ENCODE assay signal across 20 mouse cellular contexts in genomic region chr9:94805506-94805905, GRCm38 (mm10).
A peak's percentile ranks its signal among the peaks of the same experiment; 100 is the strongest.
DNase-seq lines count a peak whose midpoint lies in the region; ATAC-seq and TF ChIP-seq lines count a peak whose summit lies in the region.
"Had no signal": no experiment of that assay in that cellular context is flagged by ENCODE, and none has a peak within 500 bp of the region (broad histone marks: within the 10 kb centered on the region; RNA-seq: fewer than 3 reads in every experiment).

No protein-coding gene starts in this region.

- 69% methylated on average over 8 of the region's 8 CpGs for WGBS in forebrain, embryonic 15.5 days
- 72% methylated on average over 8 of the region's 8 CpGs for WGBS in forebrain, embryonic 13.5 days
- WGBS in kidney, adult 2 months, result 51% methylated on average over 8 of the region's 8 CpGs
- WGBS in midbrain, embryonic 13.5 days, result 61% methylated on average over 8 of the region's 8 CpGs
- WGBS in midbrain, embryonic 14.5 days, result 52% methylated on average over 8 of the region's 8 CpGs

- DNase-seq in kidney, adult 2 months, result peak; percentile 2
- no peak for DNase-seq in kidney, adult 11 months
- DNase-seq in midbrain, embryonic 14.5 days, result no peak
- DNase-seq in adipocyte (ENCODE audit: low spot score), result no peak
- DNase-seq: adrenal gland, adult 8-10 months; cerebellum, adult 8-10 months; gastrocnemius, postnatal 14 days; heart, postnatal 10 days; left cerebral cortex, postnatal 4 days had no signal

- TF ChIP-seq POLR2A in kidney, adult 2 months (IDR thresholded peaks at IDR 0.05; ENCODE audit: low read depth, low read length), result no peak

- no peaks in the 10 kb centered on the region for H3K4me1 ChIP-seq in forebrain, embryonic 15.5 days
- no peaks in the 10 kb centered on the region for H3K4me1 ChIP-seq in forebrain, embryonic 13.5 days
- H3K4me1 ChIP-seq in kidney, adult 2 months (ENCODE audit: control insufficient read depth, insufficient read depth, low read length), result no peaks in the 10 kb centered on the region
- no peaks in the 10 kb centered on the region for H3K4me1 ChIP-seq in midbrain, embryonic 13.5 days (replicated peaks)
- H3K4me1 ChIP-seq in midbrain, embryonic 14.5 days (ENCODE audit: control insufficient read depth, insufficient read depth, low read length), result no peaks in the 10 kb centered on the region
- H3K4me1 ChIP-seq: heart, embryonic 12.5 days; hindbrain, embryonic 12.5 days; limb, embryonic 15.5 days; midbrain, embryonic 12.5 days had no signal

- H3K27ac ChIP-seq in forebrain, embryonic 15.5 days (replicated peaks), result no peak overlapping the region
- no peak overlapping the region for H3K27ac ChIP-seq in forebrain, embryonic 13.5 days
- no peak overlapping the region for H3K27ac ChIP-seq in kidney, adult 2 months (ENCODE audit: insufficient read depth, low read depth, low read length)
- no peak overlapping the region for H3K27ac ChIP-seq in midbrain, embryonic 13.5 days
- H3K27ac ChIP-seq in midbrain, embryonic 14.5 days (replicated peaks; ENCODE audit: low read depth, low read length), result no peak overlapping the region
- H3K27ac ChIP-seq: hindbrain, embryonic 12.5 days; kidney, postnatal 0 days; limb, embryonic 15.5 days; liver, embryonic 14.5 days; midbrain, embryonic 12.5 days had no signal

- no peak overlapping the region for H3K4me3 ChIP-seq in forebrain, embryonic 15.5 days
- no peak overlapping the region for H3K4me3 ChIP-seq in forebrain, embryonic 13.5 days
- H3K4me3 ChIP-seq in kidney, adult 2 months (ENCODE audit: insufficient read depth, low read depth, low read length), result no peak overlapping the region
- no peak overlapping the region for H3K4me3 ChIP-seq in midbrain, embryonic 13.5 days (replicated peaks)
- H3K4me3 ChIP-seq in midbrain, embryonic 14.5 days (replicated peaks; ENCODE audit: low read depth, low read length), result no peak overlapping the region
- H3K4me3 ChIP-seq: heart, embryonic 12.5 days; hindbrain, embryonic 12.5 days; limb, embryonic 15.5 days; midbrain, embryonic 12.5 days had no signal

- no peaks in the 10 kb centered on the region for H3K36me3 ChIP-seq in forebrain, embryonic 15.5 days
- no peaks in the 10 kb centered on the region for H3K36me3 ChIP-seq in forebrain, embryonic 13.5 days (ENCODE audit: poor library complexity, severe bottlenecking)
- no peaks in the 10 kb centered on the region for H3K36me3 ChIP-seq in kidney, adult 2 months (ENCODE audit: control insufficient read depth, insufficient read depth, low read length)
- no peaks in the 10 kb centered on the region for H3K36me3 ChIP-seq in midbrain, embryonic 13.5 days
- no peaks in the 10 kb centered on the region for H3K36me3 ChIP-seq in midbrain, embryonic 14.5 days (ENCODE audit: control insufficient read depth, insufficient read depth, low read length)
- H3K36me3 ChIP-seq: heart, embryonic 12.5 days; hindbrain, embryonic 12.5 days; limb, embryonic 15.5 days; midbrain, embryonic 12.5 days had no signal

- H3K9ac ChIP-seq in forebrain, embryonic 15.5 days (replicated peaks), result no peak overlapping the region
- H3K9ac ChIP-seq in forebrain, embryonic 13.5 days, result no peak overlapping the region
- H3K9ac ChIP-seq in midbrain, embryonic 13.5 days (replicated peaks), result no peak overlapping the region
- no peak overlapping the region for H3K9ac ChIP-seq in midbrain, embryonic 14.5 days (replicated peaks; ENCODE audit: low read length)
- H3K9ac ChIP-seq: heart, embryonic 12.5 days; hindbrain, embryonic 12.5 days; limb, embryonic 15.5 days; liver, embryonic 14.5 days; midbrain, embryonic 12.5 days had no signal

- H3K27me3 ChIP-seq in forebrain, embryonic 15.5 days, result no peaks in the 10 kb centered on the region
- no peaks in the 10 kb centered on the region for H3K27me3 ChIP-seq in forebrain, embryonic 13.5 days
- H3K27me3 ChIP-seq in kidney, adult 2 months (replicated peaks; ENCODE audit: control insufficient read depth, insufficient read depth, low read length), result no peaks in the 10 kb centered on the region
- H3K27me3 ChIP-seq in midbrain, embryonic 13.5 days, result no peaks in the 10 kb centered on the region
- H3K27me3 ChIP-seq in midbrain, embryonic 14.5 days (ENCODE audit: control insufficient read depth, insufficient read depth, low read length), result no peaks in the 10 kb centered on the region
- H3K27me3 ChIP-seq: heart, embryonic 12.5 days; hindbrain, embryonic 12.5 days; limb, embryonic 15.5 days; midbrain, embryonic 12.5 days had no signal

- H3K4me2 ChIP-seq in forebrain, embryonic 15.5 days (replicated peaks), result no peak overlapping the region
- no peak overlapping the region for H3K4me2 ChIP-seq in forebrain, embryonic 13.5 days
- no peak overlapping the region for H3K4me2 ChIP-seq in midbrain, embryonic 13.5 days (replicated peaks)
- no peak overlapping the region for H3K4me2 ChIP-seq in midbrain, embryonic 14.5 days (ENCODE audit: low read length)
- H3K4me2 ChIP-seq: heart, embryonic 12.5 days; hindbrain, embryonic 12.5 days; limb, embryonic 15.5 days; midbrain, embryonic 12.5 days had no signal

- no peak for TF ChIP-seq CTCF in kidney, adult 2 months (conservative IDR thresholded peaks at IDR 0.05; ENCODE audit: insufficient read depth, insufficient read length, low read depth, low read length)

- no peaks in the 10 kb centered on the region for H3K9me3 ChIP-seq in forebrain, embryonic 15.5 days
- no peaks in the 10 kb centered on the region for H3K9me3 ChIP-seq in forebrain, embryonic 13.5 days (replicated peaks)
- no peaks in the 10 kb centered on the region for H3K9me3 ChIP-seq in midbrain, embryonic 13.5 days
- H3K9me3 ChIP-seq in midbrain, embryonic 14.5 days (ENCODE audit: control insufficient read depth, low read length), result no peaks in the 10 kb centered on the region
- H3K9me3 ChIP-seq: heart, embryonic 12.5 days; hindbrain, embryonic 12.5 days; limb, embryonic 15.5 days; midbrain, embryonic 12.5 days had no signal

- ATAC-seq in forebrain, embryonic 15.5 days (replicated peaks), result 0 out of 2 replicates have a peak, but pooled peaks have one; percentile 41
- ATAC-seq in forebrain, embryonic 13.5 days, result no peak
- peak; percentile 60; the same call in 1 of the 2 replicates for ATAC-seq in midbrain, embryonic 13.5 days
- no peak for ATAC-seq in midbrain, embryonic 14.5 days (ENCODE audit: low FRiP score, low TSS enrichment)
- ATAC-seq: CD4-positive, CD25-positive, alpha-beta regulatory T cell, adult 4 months; intestine, embryonic 16.5 days had no signal

Comparison
In these comparisons a context has a peak if more than half of its experiments do, and no peak if none do; other contexts are left out.
1. ATAC-seq: peak in forebrain, embryonic 15.5 days (single experiment) and midbrain, embryonic 13.5 days (single experiment); none in forebrain, embryonic 13.5 days (single experiment) and midbrain, embryonic 14.5 days (single experiment).